Mouse (Mus musculus): ENCODE data around the gene Lyrm1.
A peak's percentile ranks its signal among the peaks of the same experiment; 100 is the strongest.

Gene Lyrm1

DNA sequence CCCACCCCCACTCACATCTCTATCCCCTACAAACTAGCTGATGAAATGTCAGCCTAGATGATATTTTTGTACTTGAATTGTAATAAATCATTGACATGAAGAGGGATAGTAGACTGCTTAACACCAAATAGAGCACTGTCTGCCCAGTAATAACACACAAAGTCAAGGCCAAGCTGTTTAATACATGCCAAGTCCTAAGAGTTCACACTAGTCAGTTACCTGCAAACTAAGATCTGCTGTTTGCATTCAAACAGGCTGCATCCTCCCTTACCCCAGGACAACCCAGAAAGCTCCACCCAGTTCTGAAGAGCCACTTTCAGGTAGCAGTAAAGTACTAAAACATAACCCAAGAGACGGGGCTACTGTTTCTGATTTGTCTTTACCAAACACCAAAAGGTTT lies 3.5 kb upstream of the Lyrm1 start:
- peak; percentile 34 for DNase-seq (ENCODE audit: low read depth)

GRCm38 (mm10) chr7:119892742-119893141 lies 2.9 kb upstream of the Lyrm1 start:
- no peak for DNase-seq (ENCODE audit: low read depth)

- peak; percentile 55 for DNase-seq (ENCODE audit: low read depth)
Measured at GRCm38 (mm10) chr7:119894818-119895544, 680 bp upstream of the Lyrm1 start.

GRCm38 (mm10) chr7:119897521-119898109 lies 2.0 kb downstream of the Lyrm1 start:
- no peak for DNase-seq (ENCODE audit: low read depth)

DNA sequence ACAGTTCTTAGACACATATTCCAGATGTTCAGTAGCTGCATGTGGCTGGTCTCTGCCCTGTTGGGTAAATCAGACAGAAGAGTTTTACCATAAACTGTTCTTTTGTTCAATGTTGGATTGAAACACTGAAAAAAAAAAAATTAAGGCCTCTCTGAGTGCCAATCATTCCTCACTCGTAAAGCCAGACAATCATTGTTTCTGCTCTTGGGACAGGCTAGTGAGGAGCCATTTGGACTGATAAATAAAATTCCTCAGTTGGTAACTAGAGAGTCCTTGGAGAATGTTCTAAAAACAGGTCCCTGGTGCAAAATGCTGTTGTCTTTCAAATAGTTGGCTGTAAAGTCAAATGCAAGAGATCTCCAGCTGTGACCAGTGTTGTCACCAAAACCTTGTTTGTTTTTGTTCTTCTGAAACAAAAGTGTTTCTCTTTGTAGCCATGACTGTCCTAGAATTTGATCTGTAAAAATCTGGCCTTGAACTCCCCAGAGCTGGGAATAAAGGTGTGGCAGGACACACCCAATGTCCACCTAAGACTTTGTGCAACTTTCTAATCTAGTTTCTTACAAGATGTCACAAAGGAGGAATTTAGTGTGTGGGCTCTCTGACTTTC lies 2.7 kb downstream of the Lyrm1 start:
- no peak for DNase-seq (ENCODE audit: low read depth)

DNA sequence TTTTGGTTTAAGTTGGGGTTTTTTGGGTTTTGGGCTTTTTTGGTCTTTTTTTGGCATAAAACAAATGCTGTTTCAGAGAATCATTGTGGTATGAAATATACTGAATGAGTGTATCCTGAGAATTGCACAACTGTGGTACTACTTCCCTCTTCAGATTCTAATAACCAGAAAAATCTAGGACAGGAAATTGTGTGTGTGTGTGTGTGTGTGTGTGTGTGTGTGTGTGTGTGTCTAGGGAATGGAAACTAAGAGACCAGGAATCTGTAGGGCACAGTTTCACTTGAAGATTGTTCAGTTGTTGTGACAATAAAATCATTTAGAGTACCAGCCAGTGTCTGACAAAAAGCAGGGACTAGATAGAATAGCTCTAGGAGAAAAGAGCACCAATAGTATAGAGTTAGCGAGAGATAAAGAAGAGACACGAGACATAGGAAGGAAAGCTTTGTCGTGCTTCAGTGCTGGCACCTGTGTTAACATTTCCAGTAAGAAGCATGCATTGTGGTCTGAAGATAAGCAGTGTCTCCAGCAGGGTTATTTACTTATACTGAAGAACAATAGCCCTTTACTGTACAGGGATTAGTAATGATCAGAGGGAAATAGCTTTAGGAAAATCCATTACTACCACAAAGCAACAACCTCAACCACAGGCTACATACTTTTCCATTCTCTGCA lies 3.9 kb downstream of the Lyrm1 start:
- no peak for DNase-seq (ENCODE audit: low read depth)

DNA sequence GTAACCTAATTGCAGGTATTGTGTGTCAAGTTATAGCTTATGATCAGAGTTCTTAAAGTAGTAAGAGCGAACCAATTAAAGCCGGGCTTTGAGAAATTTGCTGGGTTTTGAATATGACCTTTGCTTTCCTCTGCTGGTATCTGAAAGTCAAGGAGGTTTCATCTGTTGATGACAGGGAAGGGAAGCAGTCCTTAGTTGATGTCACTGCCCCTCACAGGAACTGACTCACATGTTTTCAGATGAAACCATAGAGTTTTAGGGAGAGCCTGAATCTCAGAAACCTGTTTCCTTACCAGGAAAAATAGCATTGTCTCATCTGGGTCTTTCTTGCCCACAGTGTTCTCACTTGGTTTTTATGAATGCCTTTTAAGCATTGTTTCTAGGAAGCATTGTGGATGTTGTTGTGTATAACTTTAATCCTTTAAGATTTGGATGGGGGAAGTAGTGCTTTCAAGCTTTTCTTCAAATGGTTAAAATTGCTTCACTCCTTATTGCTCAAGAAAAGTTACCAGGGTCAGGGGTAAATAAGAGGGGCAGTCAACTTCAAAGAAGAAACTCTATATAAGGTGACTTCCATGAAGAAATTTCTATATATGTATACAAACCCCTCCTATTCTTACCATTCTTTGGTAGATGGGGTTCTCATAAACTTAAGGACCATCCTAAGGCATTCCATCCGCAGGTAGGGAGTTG lies 11.0 kb downstream of the Lyrm1 start:
- no peak for DNase-seq (ENCODE audit: low read depth)

GRCm38 (mm10) chr7:119911727-119912126 lies 16.1 kb downstream of the Lyrm1 start:
- no peak for DNase-seq (ENCODE audit: low read depth)

DNA sequence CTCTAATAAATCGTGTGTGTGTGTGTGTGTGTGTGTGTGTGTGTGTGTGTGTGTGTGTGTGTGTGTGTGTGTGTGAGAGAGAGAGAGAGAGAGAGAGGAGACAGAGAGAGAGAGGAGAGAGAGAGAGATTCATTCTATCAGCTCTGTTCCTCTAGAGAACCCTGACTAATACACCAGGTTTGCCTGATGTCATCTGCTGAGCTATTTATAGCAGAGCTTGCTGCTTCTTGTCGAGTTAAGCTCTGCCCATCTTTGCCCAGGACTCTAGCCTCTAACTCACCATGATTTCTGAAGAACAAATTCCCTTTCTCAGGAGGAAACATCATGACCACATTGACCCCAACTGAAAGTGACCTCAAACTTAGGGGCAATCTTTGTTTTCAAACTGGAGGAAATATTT lies 24.8 kb downstream of the Lyrm1 start:
- DNase-seq (ENCODE audit: low read depth) = no peak

- DNase-seq (ENCODE audit: low read depth) = no peak
Measured at GRCm38 (mm10) chr7:119921054-119921453, 25.4 kb downstream of the Lyrm1 start.

DNA sequence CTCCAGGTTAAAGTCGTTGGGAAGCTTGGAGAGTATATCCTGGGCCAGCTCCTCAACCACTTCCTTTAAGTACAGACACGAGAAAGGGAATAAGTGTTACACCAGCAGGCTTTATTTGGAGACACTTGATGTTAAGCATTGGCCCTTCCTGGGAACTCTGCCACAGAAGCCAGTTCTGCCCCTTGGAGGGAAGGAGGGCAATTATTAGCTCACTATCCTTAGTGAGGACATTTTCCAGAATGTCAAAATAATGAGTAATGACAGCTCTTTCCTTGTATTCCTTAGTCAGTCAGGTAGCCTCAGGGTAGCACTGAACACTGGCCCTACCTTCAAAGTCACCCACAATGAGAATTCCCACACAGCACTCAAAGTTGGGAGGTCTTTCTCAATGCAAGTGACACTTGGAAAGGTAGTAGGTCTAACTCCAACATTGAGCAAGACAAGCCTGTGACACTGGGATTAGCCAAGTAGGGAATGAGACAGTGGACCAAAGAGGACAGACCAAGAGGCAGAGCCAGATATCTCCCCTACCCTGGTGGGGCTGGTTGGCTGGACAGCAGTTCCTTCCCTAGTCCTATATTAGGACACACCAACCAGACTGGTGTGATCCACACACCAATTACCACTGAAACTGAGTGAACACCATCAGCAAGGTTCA lies 33.3 kb downstream of the Lyrm1 start:
- no peak for DNase-seq (ENCODE audit: low read depth)

GRCm38 (mm10) chr7:119936321-119936720 lies 40.7 kb downstream of the Lyrm1 start:
- DNase-seq (ENCODE audit: low read depth) = no peak

DNA sequence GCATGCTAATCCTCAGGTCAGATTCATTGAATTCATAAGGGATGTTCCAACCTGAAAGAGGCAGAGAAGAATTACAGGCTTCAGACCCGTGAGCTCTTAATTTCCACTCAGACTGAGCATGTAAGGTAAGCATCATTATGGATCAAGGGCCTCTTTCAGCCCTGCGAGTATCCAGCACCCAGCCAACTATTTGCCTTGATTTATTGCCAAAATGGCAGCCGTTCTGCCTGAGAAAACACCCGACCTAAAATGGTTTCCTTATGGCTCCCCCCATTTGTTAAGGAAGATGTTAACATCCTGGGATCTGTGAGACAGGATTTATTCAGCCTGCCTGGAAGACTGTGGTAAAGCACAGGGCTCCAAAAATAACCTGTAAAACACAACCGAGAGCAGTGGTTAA lies 41.4 kb downstream of the Lyrm1 start:
- DNase-seq (ENCODE audit: low read depth) = no peak

DNA sequence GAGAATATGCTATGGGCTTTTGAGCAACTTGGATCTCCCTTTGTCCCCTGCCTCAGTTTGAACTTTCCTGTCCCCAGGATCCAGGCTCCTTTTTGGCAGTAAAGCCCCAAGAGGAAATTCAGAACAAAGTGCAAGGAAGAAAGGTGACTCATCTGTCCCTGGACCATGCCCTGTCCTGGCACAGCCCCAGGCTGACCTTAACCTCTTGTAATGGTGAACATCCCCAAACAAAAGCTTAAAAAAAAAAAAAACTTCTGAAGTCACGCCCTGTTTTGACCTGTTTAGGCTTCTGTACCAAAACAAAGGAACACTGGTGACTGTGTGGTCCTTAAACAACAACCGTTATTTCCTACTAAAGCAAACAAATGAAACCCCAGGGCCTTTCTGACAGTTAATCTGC lies 45.9 kb downstream of the Lyrm1 start:
- no peak for DNase-seq (ENCODE audit: low read depth)

DNA sequence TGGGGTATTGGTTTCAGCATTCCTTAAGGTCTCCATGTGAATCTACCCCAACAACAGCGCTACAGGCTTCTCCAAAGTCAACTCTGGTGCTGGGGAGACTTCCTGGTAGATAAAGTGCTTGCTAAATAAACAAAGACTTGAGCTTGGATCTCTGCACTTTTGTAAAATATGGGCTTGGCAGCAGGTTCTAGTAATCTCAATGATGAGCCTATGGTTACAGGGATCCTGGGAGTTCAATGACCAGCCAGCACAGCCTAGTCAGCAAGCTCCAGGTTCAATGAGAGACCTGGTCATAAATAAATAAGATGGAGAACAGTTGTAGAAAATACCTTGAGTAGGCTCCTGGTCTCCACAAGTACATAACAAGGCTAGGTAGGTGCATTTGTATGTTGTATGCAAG lies 58.4 kb downstream of the Lyrm1 start:
- DNase-seq (ENCODE audit: low read depth) = no peak

DNA sequence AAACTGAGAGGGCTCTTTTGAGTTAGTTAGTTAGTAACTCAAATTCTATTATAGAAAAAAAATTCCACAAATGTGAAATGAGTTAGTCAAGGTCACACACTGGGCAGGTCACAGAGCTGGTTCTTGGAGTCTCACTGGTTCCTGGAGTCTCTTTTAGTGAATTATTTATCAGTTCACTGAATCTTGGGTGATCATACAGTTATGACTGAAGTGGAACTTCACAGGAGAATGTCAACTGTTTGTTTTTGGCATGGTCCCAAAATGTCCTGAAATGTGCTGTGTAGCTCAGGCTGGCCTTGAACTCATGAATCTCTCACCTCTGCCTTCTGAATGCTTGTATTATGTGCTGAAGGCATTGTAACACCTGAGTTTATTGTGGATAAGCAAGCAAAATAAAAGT lies 61.8 kb downstream of the Lyrm1 start:
- no peak for DNase-seq (ENCODE audit: low read depth)

- no peak for DNase-seq (ENCODE audit: low read depth)
Measured at GRCm38 (mm10) chr7:119959091-119959490, 63.4 kb downstream of the Lyrm1 start.

GRCm38 (mm10) chr7:119959491-119959890 lies 63.8 kb downstream of the Lyrm1 start:
- no peak for DNase-seq (ENCODE audit: low read depth)

DNA sequence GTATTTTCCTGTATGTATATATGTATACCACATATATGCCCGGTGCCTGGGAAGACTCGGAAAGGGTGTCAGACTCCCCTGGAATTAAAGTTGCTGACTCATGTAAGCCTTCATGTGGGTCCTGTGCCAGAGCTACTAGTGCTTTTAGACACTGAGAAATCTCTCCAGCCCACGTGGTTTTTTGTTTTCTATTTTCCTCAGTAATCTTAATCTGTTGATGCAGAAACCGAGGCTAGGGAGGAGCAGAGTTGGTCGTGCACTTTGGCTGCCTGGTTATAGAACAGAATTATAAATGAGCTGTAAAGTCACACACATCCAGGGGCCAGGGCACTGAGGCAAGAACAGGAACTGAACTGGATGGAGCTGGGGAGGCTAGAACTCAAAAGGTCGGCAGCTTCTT lies 64.3 kb downstream of the Lyrm1 start:
- DNase-seq (ENCODE audit: low read depth) = no peak

- no peak for DNase-seq (ENCODE audit: low read depth)
Measured at GRCm38 (mm10) chr7:119960546-119960945, 64.9 kb downstream of the Lyrm1 start.

DNA sequence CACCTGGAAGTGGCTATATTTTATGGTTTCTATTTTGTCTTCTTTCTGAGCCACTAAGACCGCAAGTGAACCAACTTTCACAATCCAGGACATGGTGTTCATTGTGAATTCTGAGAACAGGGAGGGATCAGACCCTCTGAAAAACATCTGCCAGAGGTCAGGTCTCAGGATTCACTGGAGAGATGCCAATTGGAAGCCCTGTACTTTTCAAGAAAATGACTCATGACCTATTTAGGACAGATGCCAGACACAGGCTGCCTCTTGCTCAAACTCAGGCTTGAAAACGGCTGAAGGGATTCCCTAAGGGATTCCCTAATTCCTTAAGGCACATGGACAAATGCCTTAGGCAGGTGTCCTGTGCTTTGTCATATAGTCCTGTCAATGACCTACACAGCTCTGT lies 65.4 kb downstream of the Lyrm1 start:
- DNase-seq (ENCODE audit: low read depth) = no peak

DNA sequence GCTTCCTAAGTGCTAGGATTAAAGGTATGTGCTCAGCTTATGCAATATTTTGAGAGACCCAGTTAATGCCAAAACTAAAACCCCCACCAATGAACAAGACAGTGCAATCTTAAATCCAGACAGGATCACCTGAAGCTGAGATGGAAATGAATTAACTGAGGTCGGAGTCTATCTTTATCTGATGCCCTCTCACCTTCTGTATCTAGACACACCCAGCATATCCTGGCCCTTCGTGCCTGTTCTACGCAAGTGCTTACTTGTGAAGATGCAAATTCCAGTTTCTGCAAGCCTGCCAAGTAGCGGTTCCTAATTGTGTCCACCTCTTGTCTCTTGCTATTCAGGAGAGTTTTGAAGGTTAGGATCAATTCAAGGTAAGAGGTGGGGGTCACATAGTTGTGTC lies 69.5 kb downstream of the Lyrm1 start:
- DNase-seq (ENCODE audit: low read depth) = no peak

All from induced T-regulatory cell, adult 2 months (primary cell).